Mouse (Mus musculus): ENCODE measurements at regions not wholly inside any gene's neighbourhood (a gene's known extent, or its start where the extent isn't known, plus 50 kb on each side); places are given as distances from the start of the nearest gene placed in this dataset.

- DNase-seq (ENCODE audit: low read depth), result no peak
Measured at GRCm38 (mm10) chr3:17795271-17796260, 152.6 kb upstream of the Cypt12 start.

DNA sequence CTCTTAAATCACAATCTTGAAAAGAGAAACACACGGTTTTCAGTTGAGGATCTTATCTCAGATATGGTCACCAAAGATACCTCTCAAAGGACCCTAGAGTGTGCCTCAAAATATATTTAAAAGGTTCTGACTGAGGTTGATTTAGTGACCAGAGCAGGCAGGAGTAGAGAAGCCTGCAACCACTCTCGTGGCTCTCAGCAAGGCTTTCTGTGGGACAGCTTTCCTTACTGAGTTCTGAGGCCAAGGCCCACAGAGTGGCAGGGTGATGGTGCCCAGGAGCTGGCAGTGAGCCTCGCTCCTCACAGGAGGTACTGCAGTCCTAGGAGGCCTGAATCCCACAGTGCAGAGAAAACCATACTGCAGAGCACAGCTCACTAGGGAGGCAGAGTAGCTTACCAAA, 151.4 kb upstream of the Cypt12 start:
- no peak for DNase-seq (ENCODE audit: low read depth)

GRCm38 (mm10) chr3:17798399-17798798, 149.8 kb upstream of the Cypt12 start:
- DNase-seq (ENCODE audit: low read depth), result no peak

DNA sequence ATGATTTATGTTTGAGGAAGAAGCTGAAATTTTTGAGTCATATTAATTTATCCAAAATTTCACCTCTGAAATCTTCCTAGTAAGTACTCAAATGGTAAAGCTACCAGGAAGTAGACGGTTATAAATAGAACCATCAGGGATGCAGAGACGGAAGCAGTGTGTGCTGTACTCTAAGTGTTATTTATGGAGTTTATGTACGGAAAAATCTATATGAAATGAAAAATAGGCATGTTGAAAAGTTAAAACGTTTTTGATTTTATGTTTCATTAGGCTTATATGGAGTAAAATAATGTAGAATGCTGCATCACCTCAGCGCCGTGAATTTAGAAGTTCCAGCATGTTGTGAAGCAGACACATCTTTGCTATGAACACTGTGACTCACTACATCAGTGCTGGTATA, 149.1 kb upstream of the Cypt12 start:
- no peak for DNase-seq (ENCODE audit: low read depth)

- no peak for DNase-seq (ENCODE audit: low read depth)
Measured at GRCm38 (mm10) chr3:17800810-17801209, 147.4 kb upstream of the Cypt12 start.

DNA sequence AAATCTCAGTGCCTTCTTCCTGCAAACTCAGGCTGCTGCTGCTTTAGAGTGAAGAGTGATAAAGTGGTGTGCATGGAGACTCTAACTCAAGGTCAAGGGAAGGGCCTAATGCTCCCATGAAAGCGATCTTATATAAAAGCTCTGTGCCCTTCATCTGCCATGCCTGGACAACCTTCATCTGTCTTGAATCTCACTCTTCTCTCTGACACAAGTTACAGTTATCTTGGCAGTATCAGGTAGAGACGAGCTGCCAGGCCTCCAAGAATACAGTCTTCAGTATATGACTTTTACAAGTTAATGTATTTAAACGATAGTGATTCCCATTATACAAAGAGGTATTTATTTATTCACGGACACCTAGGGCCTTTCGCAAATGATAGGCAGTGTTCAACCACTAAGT, 146.7 kb upstream of the Cypt12 start:
- no peak for DNase-seq (ENCODE audit: low read depth)

GRCm38 (mm10) chr3:17805185-17805584, 143.0 kb upstream of the Cypt12 start:
- no peak for DNase-seq (ENCODE audit: low read depth)

GRCm38 (mm10) chr3:17811290-17811689, 136.9 kb upstream of the Cypt12 start:
- no peak for DNase-seq (ENCODE audit: low read depth)

DNA sequence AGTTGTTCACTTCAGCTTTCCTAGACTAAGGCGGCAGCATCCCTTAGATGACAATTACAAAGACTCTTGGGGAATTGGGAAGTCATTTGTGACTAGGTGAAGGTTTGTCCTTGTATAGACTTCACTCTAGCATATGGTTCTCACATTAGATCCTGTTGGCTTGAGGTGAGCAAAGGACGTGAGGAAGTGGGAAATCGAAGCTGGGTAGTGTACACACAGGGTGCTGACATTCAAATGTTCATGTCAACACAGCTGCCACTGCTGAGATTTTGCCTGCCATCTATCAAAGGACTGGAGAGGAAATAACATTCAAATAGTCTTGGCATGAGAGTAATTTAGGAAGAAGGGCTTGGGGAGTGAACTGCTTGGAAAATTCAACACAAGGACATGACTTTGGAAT, 124.0 kb upstream of the Cypt12 start:
- no peak for DNase-seq (ENCODE audit: low read depth)

GRCm38 (mm10) chr3:17824662-17825061, 123.5 kb upstream of the Cypt12 start:
- peak; percentile 8 for DNase-seq (ENCODE audit: low read depth)

DNA sequence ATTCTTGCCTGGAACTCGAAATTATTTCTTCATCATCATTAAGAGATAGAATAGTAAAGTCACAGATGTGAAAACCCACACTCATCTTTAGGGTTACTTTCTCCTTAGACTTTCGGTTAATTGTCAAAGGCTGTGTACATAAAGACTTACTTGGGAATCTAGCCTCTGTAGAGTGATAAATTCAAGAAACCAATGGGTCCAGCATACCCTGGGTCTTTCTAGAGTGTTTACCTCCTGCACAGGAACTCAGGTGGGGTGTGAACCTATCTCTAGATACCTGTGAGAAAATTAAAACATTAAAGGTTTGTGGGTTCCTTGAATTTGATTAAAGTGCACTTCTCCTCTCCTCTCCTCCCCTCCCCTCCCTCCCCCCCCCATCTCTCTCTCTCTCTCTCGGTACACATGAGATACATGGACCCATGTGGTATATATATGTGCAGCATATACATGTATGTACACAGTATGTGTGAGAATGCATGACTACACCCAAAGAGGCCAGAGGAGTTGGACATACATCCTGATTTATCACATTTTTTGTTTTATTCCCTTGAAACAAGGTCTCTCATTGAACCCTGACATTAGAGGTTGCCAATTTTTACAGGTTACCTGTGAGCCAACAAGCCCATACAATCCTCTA, 122.8 kb upstream of the Cypt12 start:
- no peak for DNase-seq (ENCODE audit: low read depth)

DNA sequence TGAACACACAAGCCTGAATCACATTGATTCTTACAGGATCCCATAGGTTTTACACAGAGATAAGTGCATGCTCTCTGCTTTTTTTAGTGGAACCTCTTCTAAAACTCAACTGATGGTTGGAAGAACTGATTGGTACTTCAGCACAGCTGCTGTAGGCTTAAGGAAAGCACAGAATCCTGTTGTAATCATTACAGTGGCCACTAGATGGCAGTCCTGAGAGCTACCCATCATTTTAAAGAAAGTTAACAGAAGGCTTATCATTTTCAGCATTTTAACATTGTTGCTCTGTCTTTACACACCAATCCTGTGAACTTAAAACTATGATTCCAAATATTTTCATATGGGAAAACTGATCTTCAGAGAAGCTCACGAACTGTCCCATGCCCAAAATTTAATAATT, 113.5 kb upstream of the Cypt12 start:
- DNase-seq (ENCODE audit: low read depth), result no peak

DNA sequence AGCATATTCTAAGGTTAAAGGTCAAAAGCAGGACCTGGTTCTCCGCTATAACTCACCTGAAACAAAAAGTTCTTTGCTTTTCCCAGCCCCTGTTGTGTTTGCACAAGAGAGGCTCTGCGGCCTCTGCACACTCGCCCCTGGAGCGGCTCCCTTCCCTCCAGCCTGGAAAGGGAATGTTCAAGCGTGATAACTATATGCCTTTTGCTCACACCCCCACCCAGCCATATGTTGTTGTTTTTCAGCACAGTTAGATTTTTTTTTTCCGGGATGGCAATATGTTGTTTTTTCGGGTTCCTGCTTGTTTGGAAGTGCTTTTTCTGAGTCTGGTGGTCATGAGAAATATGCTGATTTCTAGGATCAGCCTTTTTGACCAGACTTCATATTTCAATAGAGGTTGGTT, 100.6 kb upstream of the Cypt12 start:
- DNase-seq (ENCODE audit: low read depth), result no peak

DNA sequence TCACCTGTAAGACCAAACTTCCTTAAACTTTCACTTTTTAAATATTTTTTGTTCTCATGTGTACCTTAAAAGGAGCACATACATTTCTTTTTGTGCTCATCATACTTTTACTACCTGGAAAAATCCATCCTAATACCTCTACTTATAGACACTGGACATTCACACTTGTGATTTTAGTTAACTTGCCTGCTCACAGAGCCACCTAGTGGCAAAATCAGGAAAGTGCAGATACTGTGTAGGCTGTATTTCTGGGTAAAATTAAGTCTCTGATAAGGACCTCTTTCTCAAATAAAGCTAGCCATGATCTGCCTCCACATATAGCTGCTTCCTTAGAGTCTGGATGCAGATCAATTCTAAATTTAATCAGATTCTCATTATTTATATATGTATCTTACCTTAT, 100.0 kb upstream of the Cypt12 start:
- peak; percentile 9 for DNase-seq (ENCODE audit: low read depth)

DNA sequence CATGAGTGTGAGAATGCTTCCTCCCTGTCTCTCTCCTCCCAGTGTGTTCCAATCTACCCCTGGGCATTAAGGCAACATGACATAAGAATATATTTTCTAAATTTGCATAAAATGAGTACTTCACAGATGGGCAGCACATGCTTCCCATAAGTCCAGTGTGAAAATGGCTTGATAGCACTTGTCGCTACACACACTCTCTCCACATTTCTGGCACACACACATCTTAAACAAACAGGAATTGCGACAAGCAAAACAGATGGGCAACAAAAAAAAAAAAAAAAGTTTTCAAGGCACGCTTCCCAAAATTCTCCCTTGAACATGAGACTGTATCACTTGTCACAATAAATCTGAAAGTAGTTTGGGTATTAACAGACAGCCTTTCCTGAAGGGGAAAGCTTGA, 85.8 kb upstream of the Cypt12 start:
- DNase-seq (ENCODE audit: low read depth), result no peak

- DNase-seq (ENCODE audit: low read depth), result no peak
Measured at GRCm38 (mm10) chr3:17865112-17865511, 83.1 kb upstream of the Cypt12 start.

GRCm38 (mm10) chr3:17870895-17871482, 77.2 kb upstream of the Cypt12 start:
- DNase-seq (ENCODE audit: low read depth), result no peak

DNA sequence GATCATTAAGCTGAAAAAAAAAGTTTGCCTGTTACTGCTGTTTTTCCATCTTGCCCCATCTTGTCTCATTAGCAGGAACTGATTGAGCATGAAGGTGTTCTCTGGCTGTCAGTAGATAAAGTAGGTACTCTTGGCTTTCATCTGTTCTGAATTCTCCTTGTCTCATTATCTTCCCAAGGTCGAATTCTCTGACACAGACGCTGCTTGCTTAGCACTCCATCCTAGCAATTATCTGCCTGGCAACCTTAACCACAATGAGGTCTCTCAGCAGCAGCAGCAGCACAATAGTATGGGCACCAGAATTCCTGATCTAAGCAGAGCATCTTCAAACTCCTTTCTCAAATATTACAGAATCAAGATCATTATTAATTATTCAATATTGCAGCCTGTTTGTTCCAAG, 52.3 kb upstream of the Cypt12 start:
- DNase-seq (ENCODE audit: low read depth), result no peak

DNA sequence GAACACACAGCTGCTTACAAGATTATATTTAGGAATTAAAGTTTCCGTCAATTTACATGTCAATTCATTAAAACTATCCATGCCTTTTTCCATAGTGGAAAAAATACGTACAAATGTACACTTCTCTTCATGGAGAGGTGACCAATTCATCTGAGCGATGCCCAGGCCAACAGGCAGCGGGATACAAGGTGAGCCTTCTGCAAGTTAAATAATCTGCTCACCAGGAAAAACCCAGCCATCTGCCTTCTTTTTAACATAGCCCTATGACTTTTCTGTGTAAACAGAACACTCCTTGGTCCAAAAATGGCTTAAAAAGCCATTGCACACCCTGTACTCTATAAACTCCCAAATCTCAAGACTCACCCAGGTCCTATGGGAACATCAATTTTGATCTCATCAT, 51.5 kb upstream of the Cypt12 start:
- DNase-seq (ENCODE audit: low read depth), result no peak

All from c-Kit-positive CD71-positive TER-119-negative erythroid progenitor cells, embryonic 14.5 days (primary cell).